Mouse (Mus musculus) liver, embryonic 16.5 days (tissue): Measurements from ENCODE around the gene Srm. TPM values are rescaled to one million over a fixed set of nuclear protein-coding genes. Genes with fewer than 3 reads are reported as not detected.
A peak's percentile ranks its signal among the peaks of the same experiment; 100 is the strongest.

Source experiments
- ATAC-seq: fragments of 200-750 bp; cut with Nextera tagmentation; 2 replicates; pipeline ENCODE4 v1.8.0; 2017; ENCODE audit warnings: low read depth, mild to moderate bottlenecking, moderate number of reproducible peaks, moderate library complexity
- H3K27ac ChIP-seq: fragments of 300-500 bp; sonication (generic); 2 replicates; pipeline ENCODE4 v1.5.1; 2014; ENCODE audit warnings: mild to moderate bottlenecking, low read length
- H3K27me3 ChIP-seq: fragments of 300-500 bp; sonication (generic); 2 replicates; pipeline ENCODE4 v1.6.1; 2014; ENCODE audit warnings: low read depth, low read length, mixed read lengths; ENCODE audit not compliant: control insufficient read depth, insufficient read depth
- H3K36me3 ChIP-seq: fragments of 300-500 bp; sonication (generic); 2 replicates; pipeline ENCODE4 v1.6.1; 2014; ENCODE audit warnings: mild to moderate bottlenecking; ENCODE audit not compliant: control insufficient read depth, insufficient read depth
- H3K4me1 ChIP-seq: fragments of 300-500 bp; sonication (generic); 2 replicates; pipeline ENCODE4 v1.6.1; 2014; ENCODE audit warnings: low read depth, low read length, mixed read lengths; ENCODE audit not compliant: control insufficient read depth
- H3K4me2 ChIP-seq: fragments of 300-500 bp; sonication (generic); 2 replicates; pipeline ENCODE4 v1.6.1; 2014; ENCODE audit warnings: low read depth, low read length, mixed read lengths
- H3K4me3 ChIP-seq: fragments of 300-500 bp; sonication (generic); 2 replicates; pipeline ENCODE4 v1.5.1; 2014; ENCODE audit warnings: low read depth, mild to moderate bottlenecking, low read length
- H3K9ac ChIP-seq: fragments of 300-500 bp; sonication (generic); 2 replicates; pipeline ENCODE4 v1.6.1; 2014; ENCODE audit warnings: low read depth, low read length
- H3K9me3 ChIP-seq: fragments of 300-500 bp; sonication (generic); replicated peaks from 2 replicates; pipeline ENCODE4 v1.6.1; 2016; ENCODE audit warnings: low read length; ENCODE audit not compliant: control insufficient read depth
- WGBS: fragments of 180-500 bp; shearing (Covaris S2); extraction: QIAGEN DNeasy Blood & Tissue Kit; methylation state at CpG from one replicate; pipeline ENCODE4 v1.1.7; 2014; ENCODE audit not compliant: insufficient replicate concordance; 5-methylcytosine and 5-hydroxymethylcytosine counted together
- polyA plus RNA-seq: library from polyadenylated mRNA; unstranded; fragments of >200 nt; fragmentation: Nextera tagmentation; extraction: Ambion mirVana; gene quantifications from 2 replicates; pipeline ENCODE4 v1.2.1, GENCODE M21; 2015

The Srm gene
- polyA plus RNA-seq, 1 experiment from 2014 or later: 88.3 TPM

- no peak overlapping the region for H3K4me2 ChIP-seq
- no peak overlapping the region for H3K4me3 ChIP-seq
- H3K27ac ChIP-seq: no peak overlapping the region
- WGBS: 73% methylated on average over 4 of the region's 4 CpGs
- H3K4me1 ChIP-seq: peaks cover 16% of the 10 kb centered on the region
- no peaks in the 10 kb centered on the region for H3K9me3 ChIP-seq
- H3K27me3 ChIP-seq: no peaks in the 10 kb centered on the region
- H3K36me3 ChIP-seq: peaks cover 60% of the 10 kb centered on the region
- H3K9ac ChIP-seq: no peak overlapping the region
- ATAC-seq: no peak
Observed at GRCm38 (mm10) chr4:148623609-148624008, 32.3 kb downstream of the Srm start.

DNA sequence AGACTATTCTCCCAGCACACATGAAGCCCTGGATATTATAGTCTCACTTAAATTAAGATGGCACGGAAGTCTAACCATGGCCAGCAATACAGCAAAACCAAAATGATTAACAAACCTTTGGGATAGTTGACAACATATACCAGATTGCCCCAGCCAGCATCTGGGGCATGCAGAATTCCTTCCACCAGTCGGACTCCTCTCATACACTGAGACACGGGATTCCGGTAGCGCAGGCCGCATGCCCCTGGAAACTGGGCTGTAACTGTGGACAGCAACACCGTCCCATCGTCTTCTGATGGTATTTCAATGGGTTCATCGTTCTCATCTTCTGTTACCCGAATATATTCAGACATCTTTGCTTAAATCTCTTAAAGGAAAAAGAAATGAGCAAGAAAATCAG lies 33.7 kb downstream of the Srm start:
- Histone ChIP-seq H3K9ac (peak overlapping the region; percentile 25; the same call in 1 of the 2 replicates), H3K4me1 (peaks cover 16% of the 10 kb centered on the region), H3K27me3 (no peaks in the 10 kb centered on the region), H3K4me3 (peak overlapping the region; percentile 99), H3K36me3 (peaks cover 46% of the 10 kb centered on the region), H3K4me2 (peak overlapping the region; percentile 77), H3K9me3 (no peaks in the 10 kb centered on the region), H3K27ac (no peak overlapping the region)
- ATAC-seq: no peak
- WGBS: 80% methylated on average over 10 of the region's 10 CpGs

DNA sequence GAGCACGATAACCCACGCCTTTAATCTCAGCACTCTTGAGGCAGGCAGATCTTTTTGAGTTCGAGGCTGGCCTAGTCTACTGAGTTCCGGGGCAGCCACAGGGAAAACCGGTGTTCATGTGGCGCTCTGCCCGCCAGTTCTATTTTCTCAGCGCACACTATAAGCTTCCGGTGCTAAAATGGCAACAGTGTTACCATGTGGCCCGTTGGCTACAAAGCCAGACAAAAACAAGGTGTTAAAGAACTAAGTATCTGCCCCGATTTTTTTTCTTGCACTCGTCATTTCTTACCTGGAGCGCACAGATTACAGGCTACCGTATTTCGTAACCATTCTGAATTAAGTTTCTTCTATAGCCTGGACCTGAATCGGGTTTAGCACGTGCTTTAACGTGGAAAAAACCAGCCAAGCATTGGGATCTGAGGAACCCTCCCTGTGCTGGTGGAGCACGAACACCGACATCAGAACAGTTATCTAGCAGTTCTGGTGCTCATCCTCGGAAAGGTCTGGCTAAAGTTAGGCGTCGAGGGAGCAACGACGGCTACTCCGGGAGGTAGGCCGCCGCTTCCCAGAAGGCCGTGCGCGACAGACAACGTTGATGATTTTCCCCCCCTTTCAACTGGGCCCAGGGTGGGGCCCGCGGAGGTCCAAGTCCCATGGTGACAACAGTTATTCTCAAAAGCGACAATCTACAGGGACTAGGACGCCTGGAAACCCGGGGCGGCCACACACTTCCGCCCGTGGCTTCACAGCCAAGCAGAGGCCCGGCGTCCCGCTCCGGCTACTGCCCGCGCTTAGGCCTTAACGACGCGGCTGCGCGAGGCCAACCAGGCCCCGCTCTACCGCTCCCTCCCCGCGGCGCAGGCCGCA lies 34.7 kb downstream of the Srm start:
- Histone ChIP-seq H3K27me3 (no peaks in the 10 kb centered on the region), H3K4me3 (peak overlapping the region; percentile 99), H3K4me1 (peaks cover 16% of the 10 kb centered on the region), H3K9ac (peak overlapping the region; percentile 98), H3K4me2 (peak overlapping the region; percentile 77), H3K27ac (peak overlapping the region; percentile 93), H3K36me3 (peaks cover 39% of the 10 kb centered on the region), H3K9me3 (no peaks in the 10 kb centered on the region)
- WGBS: under 1% methylated on average over 57 of the region's 57 CpGs
- peak; percentile 56 for ATAC-seq

DNA sequence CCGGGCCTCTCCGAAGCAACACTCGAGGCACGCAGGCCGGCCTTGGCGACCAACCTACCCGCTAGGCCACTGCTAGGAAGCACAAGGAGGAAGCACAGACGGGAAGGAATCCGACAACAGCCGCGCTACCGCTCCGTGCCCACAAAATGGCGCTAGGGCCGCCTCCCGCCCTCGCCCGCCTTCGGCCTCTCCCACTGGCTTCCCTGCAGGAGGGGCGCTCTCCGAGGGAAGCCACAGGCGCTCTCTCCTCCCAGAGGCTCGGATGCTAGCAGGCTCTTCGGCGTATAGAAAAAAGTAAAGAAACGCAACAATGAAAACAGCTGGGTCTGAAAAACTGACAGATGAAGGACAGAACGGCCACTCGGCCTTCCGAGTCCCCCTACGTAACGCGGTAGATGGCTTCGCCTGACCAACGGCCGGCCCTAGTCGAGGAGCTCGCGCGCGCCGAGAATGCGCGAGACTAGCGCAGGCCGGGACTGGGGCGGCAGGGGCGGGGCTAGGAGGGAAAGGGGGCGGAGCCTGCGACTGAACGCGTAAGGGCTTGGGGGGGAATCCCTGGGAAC lies 35.4 kb downstream of the Srm start, which contains the start of gene Tardbp:
TSS of gene Tardbp (minus strand) at position 397 of the 563 bp plus-strand sequence.
- no peaks in the 10 kb centered on the region for H3K27me3 ChIP-seq
- H3K36me3 ChIP-seq: peaks cover 32% of the 10 kb centered on the region
- peaks cover 15% of the 10 kb centered on the region for H3K4me1 ChIP-seq
- H3K9ac ChIP-seq: peak within 1 kb of the TSS; percentile 98
- H3K4me2 ChIP-seq: peak within 1 kb of the TSS; percentile 77
- peak within 1 kb of the TSS; percentile 99 for H3K4me3 ChIP-seq
- H3K27ac ChIP-seq: peak within 1 kb of the TSS; percentile 93
- WGBS: under 1% methylated on average over 51 of the region's 51 CpGs
- no peaks in the 10 kb centered on the region for H3K9me3 ChIP-seq
- peak; percentile 96 for ATAC-seq

- ATAC-seq: no peak
Observed at GRCm38 (mm10) chr4:148627246-148627645, 35.9 kb downstream of the Srm start.

DNA sequence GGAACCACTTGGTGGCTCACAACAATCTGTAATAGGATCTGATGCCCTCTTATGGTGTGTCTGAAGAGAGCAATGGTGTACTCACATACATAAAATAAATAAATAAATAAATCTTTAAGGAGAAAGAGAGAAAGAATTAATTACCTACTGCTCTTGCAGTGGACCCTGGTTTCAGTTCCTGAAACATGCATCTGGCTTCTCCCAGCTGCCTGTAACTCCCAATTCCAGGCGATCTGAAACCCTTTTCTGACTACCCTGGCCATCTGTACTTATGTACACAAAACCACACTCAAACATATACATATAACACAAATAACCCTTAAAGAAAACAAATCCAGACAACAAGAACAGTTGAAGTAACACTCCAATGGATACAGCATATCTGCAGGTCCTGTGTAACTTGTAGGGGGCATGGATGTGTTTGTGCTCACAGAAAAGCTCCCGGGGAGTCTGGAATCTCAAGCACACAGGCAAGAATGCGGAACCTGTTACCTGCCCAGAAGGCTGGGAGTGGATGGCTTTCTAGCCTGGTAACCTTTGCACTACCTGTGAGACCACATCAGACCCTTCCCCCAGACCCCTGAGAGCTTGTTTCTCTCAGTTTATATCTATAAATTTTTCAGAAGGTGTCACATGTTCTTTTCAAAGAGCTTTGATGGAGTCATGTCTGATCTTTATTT lies 40.9 kb downstream of the Srm start:
- Histone ChIP-seq H3K9ac (no peak overlapping the region), H3K9me3 (no peaks in the 10 kb centered on the region), H3K27me3 (no peaks in the 10 kb centered on the region), H3K27ac (no peak overlapping the region), H3K4me1 (no peaks in the 10 kb centered on the region; the same call in 1 of the 2 replicates), H3K4me3 (no peak overlapping the region), H3K4me2 (no peak overlapping the region), H3K36me3 (no peaks in the 10 kb centered on the region)
- WGBS: 71% methylated on average over 3 of the region's 3 CpGs
- ATAC-seq: no peak

More at GRCm38 (mm10) chr4:148627246-148627645, 35.9 kb downstream of the Srm start:
- peaks cover 13% of the 10 kb centered on the region for H3K4me1 ChIP-seq
- peak overlapping the region; percentile 77 for H3K4me2 ChIP-seq
- H3K9me3 ChIP-seq: no peaks in the 10 kb centered on the region
- peaks cover 26% of the 10 kb centered on the region for H3K36me3 ChIP-seq
- WGBS: 55% methylated on average over 3 of the region's 3 CpGs
- no peaks in the 10 kb centered on the region for H3K27me3 ChIP-seq
- H3K27ac ChIP-seq: no peak overlapping the region
- H3K9ac ChIP-seq: no peak overlapping the region
- H3K4me3 ChIP-seq: peak overlapping the region; percentile 99

DNA sequence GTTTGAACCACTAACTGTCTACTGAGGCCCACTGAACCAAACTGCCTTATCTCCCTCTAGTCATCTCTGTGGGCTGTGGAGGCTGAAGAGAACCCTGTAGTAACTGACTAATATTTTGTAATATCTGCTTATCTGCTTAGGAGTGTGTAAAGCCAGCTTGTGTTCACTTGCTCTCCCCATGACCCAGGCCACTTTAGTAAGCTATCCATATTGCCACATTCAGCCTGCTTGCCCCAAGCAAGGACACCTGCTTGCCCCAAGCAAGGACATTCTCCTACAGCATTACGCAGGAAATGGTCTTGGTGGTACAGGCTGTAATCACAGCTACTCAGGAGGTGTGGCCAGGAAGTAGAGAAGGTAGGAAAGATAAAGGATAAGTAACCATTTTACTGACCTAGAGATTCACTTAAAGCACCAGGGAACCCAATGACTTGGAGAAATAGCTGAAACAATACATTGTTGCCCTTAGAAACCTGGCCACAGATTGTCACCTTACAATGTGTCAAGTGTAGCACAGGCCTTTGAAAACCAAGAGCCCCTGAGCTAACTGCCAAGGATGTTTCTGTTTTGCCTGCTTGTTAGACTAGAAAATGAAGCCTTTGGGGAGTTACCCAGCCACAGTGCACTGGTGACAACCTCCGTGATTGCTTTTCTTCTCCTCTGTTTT lies 42.2 kb downstream of the Srm start:
- Histone ChIP-seq H3K4me2 (no peak overlapping the region), H3K27me3 (no peaks in the 10 kb centered on the region), H3K27ac (no peak overlapping the region), H3K4me3 (no peak overlapping the region), H3K36me3 (no peaks in the 10 kb centered on the region), H3K4me1 (no peaks in the 10 kb centered on the region; the same call in 1 of the 2 replicates), H3K9me3 (no peaks in the 10 kb centered on the region), H3K9ac (no peak overlapping the region)
- 33% methylated on average over 2 of the region's 2 CpGs for WGBS
- peak; percentile 51; the same call in 1 of the 2 replicates for ATAC-seq

- ATAC-seq: no peak
- no peak overlapping the region for H3K9ac ChIP-seq
- no peaks in the 10 kb centered on the region; the same call in 1 of the 2 replicates for H3K4me1 ChIP-seq
- no peaks in the 10 kb centered on the region for H3K27me3 ChIP-seq
- H3K4me3 ChIP-seq: no peak overlapping the region
- no peak overlapping the region for H3K4me2 ChIP-seq
- H3K9me3 ChIP-seq: no peaks in the 10 kb centered on the region
- 53% methylated on average over 2 of the region's 2 CpGs for WGBS
- H3K27ac ChIP-seq: no peak overlapping the region
- no peaks in the 10 kb centered on the region for H3K36me3 ChIP-seq
Observed at GRCm38 (mm10) chr4:148635309-148635708, 44.0 kb downstream of the Srm start.
